Mouse (Mus musculus) liver, adult 2 months (tissue): ENCODE measurements around the gene Knstrn.

ENCODE experiments used
- CTCF ChIP-seq: fragments of 200-500 bp; IDR thresholded peaks from 2 replicates; pipeline ENCODE4 v1.5.1; 2011; ENCODE audit warnings: low read depth, low read length, control low read depth
- POLR2A ChIP-seq: fragments of 200-500 bp; IDR thresholded peaks from 2 replicates; pipeline ENCODE4 v1.6.1; 2011; ENCODE audit warnings: low read length, control low read depth; ENCODE audit not compliant: insufficient read depth; ENCODE audit errors: extremely low read depth

GRCm38 (mm10) chr2:118873018-118873417 lies 59.2 kb downstream of the Knstrn start:
- TF ChIP-seq POLR2A (no peak), CTCF (no peak)
